Comparison of ENCODE assay signal across 27 mouse cellular contexts in genomic region chr6:113870775-113871174, GRCm38 (mm10).
DNase-seq lines count a peak whose midpoint lies in the region; ATAC-seq and TF ChIP-seq lines count a peak whose summit lies in the region.
"Had no signal": no experiment of that assay in that cellular context is flagged by ENCODE, and none has a peak within 500 bp of the region (broad histone marks: within the 10 kb centered on the region; RNA-seq: fewer than 3 reads in every experiment).

No protein-coding gene starts in this region.

- H3K4me1 ChIP-seq in cerebellum, adult 2 months (ENCODE audit: control insufficient read depth, insufficient read depth, low read length), result peaks cover 80% of the 10 kb centered on the region
- H3K4me1 ChIP-seq in forebrain, embryonic 14.5 days (ENCODE audit: control insufficient read depth, insufficient read depth, low read length), result no peaks in the 10 kb centered on the region
- H3K4me1 ChIP-seq: embryonic facial prominence, embryonic 13.5 days; embryonic facial prominence, embryonic 15.5 days had no signal

- H3K4me3 ChIP-seq in cerebellum, adult 2 months (replicated peaks; ENCODE audit: insufficient read depth, low read depth, low read length), result no peak overlapping the region
- H3K4me3 ChIP-seq in left cerebral cortex, adult 2 months, result no peak overlapping the region
- no peak overlapping the region for H3K4me3 ChIP-seq in forebrain, embryonic 14.5 days (ENCODE audit: low read depth, low read length)
- H3K4me3 ChIP-seq: embryonic facial prominence, embryonic 13.5 days; embryonic facial prominence, embryonic 15.5 days; erythroblast, embryonic 14.5 days; forebrain, embryonic 10.5 days; forebrain, embryonic 12.5 days; forebrain, embryonic 15.5 days had no signal

- H3K27ac ChIP-seq in cerebellum, adult 2 months (ENCODE audit: insufficient read depth, low read length), result peak overlapping the region; percentile 26; the same call in 1 of the 2 replicates
- 0 out of 2 replicates have a peak overlapping the region, but pooled peaks have one; percentile 28 for H3K27ac ChIP-seq in left cerebral cortex, adult 2 months
- no peak overlapping the region for H3K27ac ChIP-seq in forebrain, embryonic 14.5 days (ENCODE audit: low read depth, low read length)
- H3K27ac ChIP-seq: embryonic facial prominence, embryonic 13.5 days; embryonic facial prominence, embryonic 15.5 days; forebrain, embryonic 10.5 days; forebrain, embryonic 12.5 days; forebrain, embryonic 15.5 days had no signal

- DNase-seq in cerebellum, adult 2 months, result no peak
- no peak for DNase-seq in cerebellum, postnatal 36 days
- no peak for DNase-seq in left cerebral cortex, adult 2 months (ENCODE audit: extremely low spot score in 1 of 2, low spot score in 2 of 2)
- DNase-seq in left cerebral cortex, postnatal 10 days (ENCODE audit: extremely low spot score in 1 of 2, low spot score in 2 of 2), result no peak
- peak; percentile 66 for DNase-seq in brain, adult 2 months (ENCODE audit: low read depth, low spot score)
- DNase-seq in forebrain, embryonic 14.5 days (ENCODE audit: low spot score), result no peak
- DNase-seq: adrenal gland, adult 8-10 months; adrenal gland, postnatal 14 days; adrenal gland, postnatal 36 days; B cell, adult 2 months; cerebellum, adult 11 months; cerebellum, adult 18-20 months; cerebellum, adult 9-10 months; cerebellum, postnatal 10 days; cerebellum, postnatal 25 days; embryo, embryonic 11 days; forebrain, postnatal 0 days had no signal

- H3K27me3 ChIP-seq in cerebellum, adult 2 months (ENCODE audit: control insufficient read depth, insufficient read depth, low read length), result no peaks in the 10 kb centered on the region
- no peaks in the 10 kb centered on the region for H3K27me3 ChIP-seq in forebrain, embryonic 14.5 days (replicated peaks; ENCODE audit: control insufficient read depth, insufficient read depth, low read length)
- H3K27me3 ChIP-seq: embryonic facial prominence, embryonic 13.5 days; forebrain, embryonic 12.5 days; forebrain, embryonic 15.5 days had no signal

- TF ChIP-seq POLR2A in cerebellum, adult 2 months (IDR thresholded peaks at IDR 0.05; ENCODE audit: borderline replicate concordance, insufficient read depth, low read length), result no peak

- no peak for TF ChIP-seq CTCF in cerebellum, adult 2 months (IDR thresholded peaks at IDR 0.05; ENCODE audit: borderline replicate concordance, insufficient read depth, low read depth, low read length)
- no peak for TF ChIP-seq CTCF in left cerebral cortex, adult 2 months (IDR thresholded peaks at IDR 0.05)

- intact Hi-C loops in left cerebral cortex, adult 2 months (cut with DNase I), result no loop called here
- intact Hi-C loops in left cerebral cortex, postnatal 10 days (cut with DNase I), result no loop called here

- no peak overlapping the region for H3K9ac ChIP-seq in forebrain, embryonic 14.5 days (ENCODE audit: low read length)
- H3K9ac ChIP-seq: embryonic facial prominence, embryonic 13.5 days; embryonic facial prominence, embryonic 15.5 days; forebrain, embryonic 12.5 days; forebrain, embryonic 15.5 days; forebrain, postnatal 0 days had no signal

- no peak for ATAC-seq in forebrain, embryonic 14.5 days
- ATAC-seq: activated CD4-positive, CD25-positive, alpha-beta regulatory T cell, adult 4 months; CD4-positive, CD25-positive, alpha-beta regulatory T cell, adult 4 months; forebrain, embryonic 15.5 days; forebrain, postnatal 0 days; Patski had no signal

- H3K4me2 ChIP-seq in forebrain, embryonic 14.5 days (ENCODE audit: low read length), result no peak overlapping the region
- H3K4me2 ChIP-seq: embryonic facial prominence, embryonic 13.5 days; embryonic facial prominence, embryonic 15.5 days; forebrain, embryonic 12.5 days; forebrain, embryonic 15.5 days had no signal

- H3K36me3 ChIP-seq in forebrain, embryonic 14.5 days (ENCODE audit: control insufficient read depth, insufficient read depth, low read length), result no peaks in the 10 kb centered on the region
- H3K36me3 ChIP-seq: embryonic facial prominence, embryonic 13.5 days; embryonic facial prominence, embryonic 15.5 days; forebrain, embryonic 10.5 days; forebrain, embryonic 12.5 days; forebrain, embryonic 15.5 days; G1E had no signal

- no peaks in the 10 kb centered on the region for H3K9me3 ChIP-seq in forebrain, embryonic 14.5 days (replicated peaks; ENCODE audit: control insufficient read depth, low read length)
- H3K9me3 ChIP-seq: embryonic facial prominence, embryonic 13.5 days; embryonic facial prominence, embryonic 15.5 days; forebrain, embryonic 10.5 days; forebrain, embryonic 12.5 days; forebrain, embryonic 15.5 days had no signal

- WGBS in cerebellum, adult 2 months, result 47% methylated on average over 9 of the region's 9 CpGs
- 81% methylated on average over 9 of the region's 9 CpGs for WGBS in forebrain, embryonic 14.5 days
